Mouse (Mus musculus) embryonic fibroblast, embryonic 13.5 days (primary cell): ENCODE data around the gene Map3k7cl.

Experiments used
- CTCF ChIP-seq: IDR thresholded peaks from 2 replicates; pipeline ENCODE4 v1.5.1; 2011; ENCODE audit warnings: mild to moderate bottlenecking, control low read depth, low read length, moderate library complexity, borderline replicate concordance; ENCODE audit not compliant: insufficient read depth
- POLR2A ChIP-seq: IDR thresholded peaks from 2 replicates; pipeline ENCODE4 v1.6.1; 2011; ENCODE audit warnings: low read depth, mild to moderate bottlenecking, control low read depth, low read length, moderate library complexity

DNA sequence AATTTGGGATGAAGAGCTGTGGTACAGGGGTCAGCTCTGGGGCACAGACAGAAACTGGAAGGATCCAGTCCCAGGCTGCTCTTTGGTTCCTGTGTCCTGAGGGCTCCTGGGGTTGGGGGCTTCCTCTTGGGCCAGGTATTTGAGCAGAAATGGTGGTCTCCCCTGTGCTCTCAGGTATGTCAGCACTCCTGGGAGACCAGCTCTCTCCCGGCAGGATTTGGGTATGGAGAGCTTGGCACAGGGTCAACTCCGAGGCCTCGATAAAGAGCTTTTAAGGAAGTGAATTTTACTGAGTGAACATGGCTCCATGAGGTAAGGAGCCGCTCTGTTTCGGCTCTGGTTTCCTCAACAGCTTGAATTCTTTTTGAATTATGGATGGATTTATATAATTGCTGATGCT is 70.8 kb downstream of the Map3k7cl start:
- TF ChIP-seq CTCF = no peak
- no peak for TF ChIP-seq POLR2A
